Mouse (Mus musculus) T-helper 17 cell (primary cell): ENCODE data around the gene Atp8b2.

Source experiments
- in situ Hi-C, 2 experiments: fragments of 300-600 bp; cut with MboI, MseI; formaldehyde crosslinking; loops; 1 replicate in 1 of 2; 2 replicates in 1 of 2; pipeline ENCODE4 v1.15.1; 2025; ENCODE audit warnings: high pct_unique_total_duplicates in 2 of 2

Gene Atp8b2

GRCm38 (mm10) chr3:89960469-89960868, 2.8 kb downstream of the Atp8b2 start:
- in situ Hi-C loops: no loop called here

GRCm38 (mm10) chr3:89959435-89959834, 3.9 kb downstream of the Atp8b2 start:
- in situ Hi-C loops: loop anchor here in 1 of 2 experiments (5.0 kb wide), 1 partner anchor 113 kb away; the partner anchor contains the start of gene Tpm3

GRCm38 (mm10) chr3:89957880-89958279, 5.4 kb downstream of the Atp8b2 start:
- in situ Hi-C loops: loop anchor here in 1 of 2 experiments (5.0 kb wide), 1 partner anchor 114 kb away; the partner anchor contains the start of gene Tpm3

- in situ Hi-C loops: loop anchor here in 1 of 2 experiments (5.0 kb wide), 1 partner anchor 116 kb away; the partner anchor contains the start of gene Tpm3
These were observed 6.9 kb downstream of the Atp8b2 start for GRCm38 (mm10) chr3:89956177-89956971.

- in situ Hi-C loops: no loop called here
These were observed 9.9 kb downstream of the Atp8b2 start for GRCm38 (mm10) chr3:89953420-89953819.

GRCm38 (mm10) chr3:89948655-89949054, 14.7 kb downstream of the Atp8b2 start:
- in situ Hi-C loops: no loop called here

- in situ Hi-C loops: no loop called here
These were observed 15.3 kb downstream of the Atp8b2 start for GRCm38 (mm10) chr3:89948021-89948420.

- in situ Hi-C loops: no loop called here
These were observed 18.3 kb downstream of the Atp8b2 start for GRCm38 (mm10) chr3:89945026-89945425.

- in situ Hi-C loops: loop anchor here in 1 of 2 experiments (5.0 kb wide), 1 partner anchor 44 kb away; no protein-coding TSS in a partner anchor
These were observed 20.4 kb downstream of the Atp8b2 start for GRCm38 (mm10) chr3:89942894-89943293.

- in situ Hi-C loops: no loop called here
These were observed 26.8 kb downstream of the Atp8b2 start for GRCm38 (mm10) chr3:89936495-89936894.

GRCm38 (mm10) chr3:89932925-89933324, 30.4 kb downstream of the Atp8b2 start:
- in situ Hi-C loops: no loop called here

GRCm38 (mm10) chr3:89928956-89929355, 34.4 kb downstream of the Atp8b2 start:
- in situ Hi-C loops: no loop called here

- in situ Hi-C loops: no loop called here
These were observed 36.9 kb downstream of the Atp8b2 start for GRCm38 (mm10) chr3:89926440-89926839.

GRCm38 (mm10) chr3:89920711-89921110, 42.6 kb downstream of the Atp8b2 start:
- in situ Hi-C loops: no loop called here

- in situ Hi-C loops: no loop called here
These were observed 45.9 kb downstream of the Atp8b2 start for GRCm38 (mm10) chr3:89917408-89917807.

GRCm38 (mm10) chr3:89916622-89917021, 46.7 kb downstream of the Atp8b2 start:
- in situ Hi-C loops: no loop called here

GRCm38 (mm10) chr3:89914700-89915099, 48.6 kb downstream of the Atp8b2 start:
- in situ Hi-C loops: no loop called here

- in situ Hi-C loops: no loop called here
These were observed 50.5 kb downstream of the Atp8b2 start, which contains the start of gene Il6ra for GRCm38 (mm10) chr3:89912543-89913391. Gene Il6ra (minus strand): TSS chr3:89913196.

- in situ Hi-C loops: no loop called here
These were observed 51.2 kb downstream of the Atp8b2 start for GRCm38 (mm10) chr3:89912108-89912542.

GRCm38 (mm10) chr3:89911207-89911606, 52.1 kb downstream of the Atp8b2 start:
- in situ Hi-C loops: no loop called here

GRCm38 (mm10) chr3:89909703-89910542, 53.4 kb downstream of the Atp8b2 start:
- in situ Hi-C loops: loop anchor here (5.0 kb wide), 1 partner anchor 38 kb away; no protein-coding TSS in a partner anchor
